Mouse (Mus musculus) duodenum, adult 2 months (tissue): ENCODE measurements around the gene Nucb1. TPM values are rescaled to one million over a fixed set of nuclear protein-coding genes. Genes with fewer than 3 reads are reported as not detected.

Source experiments
- polyA plus RNA-seq: library from polyadenylated mRNA; depleted of rRNA; stranded (reverse); fragments of >200 nt; gene quantifications from 2 replicates; pipeline ENCODE4 v1.2.3, GENCODE M21; 2012; ENCODE audit warnings: low replicate concordance; rRNA removed

The Nucb1 gene
- 567 and 598 TPM in 2 replicates for polyA plus RNA-seq

GRCm38 (mm10) chr7:45509912-45510787 is at the start of gene Nucb1:
Nucb1 (minus strand) TSS chr7:45510406.

GRCm38 (mm10) chr7:45554744-45555143 is 44.5 kb upstream of the Nucb1 start, which contains the start of gene Hsd17b14:
Hsd17b14 (plus strand) TSS chr7:45554893.

GRCm38 (mm10) chr7:45525809-45526473 is 15.7 kb upstream of the Nucb1 start, which contains the start of the genes Ppp1r15a and Plekha4:
Ppp1r15a (minus strand) TSS chr7:45526268.
Plekha4 (plus strand) TSS chr7:45526330.

GRCm38 (mm10) chr7:45488293-45489204 is 21.7 kb downstream of the Nucb1 start, which contains the start of gene Dhdh:
Dhdh (minus strand) TSS chr7:45488805.

GRCm38 (mm10) chr7:45486761-45487415 is 23.3 kb downstream of the Nucb1 start, which contains the start of gene Gm45808:
Gm45808 (minus strand) TSS chr7:45486811.

GRCm38 (mm10) chr7:45481374-45481927 is 28.8 kb downstream of the Nucb1 start, which contains the start of gene Tulp2:
Tulp2 (plus strand) TSS chr7:45481877.

GRCm38 (mm10) chr7:45466283-45467089 is 43.7 kb downstream of the Nucb1 start, which contains the start of gene Bax:
Bax (minus strand) TSS chr7:45466898.

GRCm38 (mm10) chr7:45459564-45460140 is 50.6 kb downstream of the Nucb1 start, which contains the start of gene Ftl1:
Ftl1 (minus strand) TSS chr7:45459884.

Other genes starting within 250 kb of the Nucb1 start
- 0.13 TPM in 1 of 2 replicates, not detected in the other for gene Slc6a21, start 232.9 kb downstream of the Nucb1 start, polyA plus RNA-seq
- gene Trpm4, start 176.6 kb downstream of the Nucb1 start, polyA plus RNA-seq = 125 and 254 TPM in 2 replicates
- 0.09 and 0.55 TPM in 2 replicates for gene Hrc, start 175.1 kb downstream of the Nucb1 start, polyA plus RNA-seq
- 34.3 and 84.9 TPM in 2 replicates for gene Ppfia3, start 143.4 kb downstream of the Nucb1 start, polyA plus RNA-seq
- gene Lin7b, start 139.8 kb downstream of the Nucb1 start, polyA plus RNA-seq = 2.5 and 6.3 TPM in 2 replicates
- 112 and 146 TPM in 2 replicates for gene Snrnp70, start 114.7 kb downstream of the Nucb1 start, polyA plus RNA-seq
- gene Kcna7, start 104.8 kb downstream of the Nucb1 start, polyA plus RNA-seq = 0.05 TPM in 2 replicates
- gene Ntf5, start 96.7 kb downstream of the Nucb1 start, polyA plus RNA-seq = 0.05 and 0.39 TPM in 2 replicates
- gene Lhb, start 89.6 kb downstream of the Nucb1 start, polyA plus RNA-seq = 0.26 TPM in 1 of 2 replicates, not detected in the other
- gene Gys1, start 75.6 kb downstream of the Nucb1 start, polyA plus RNA-seq = 12.8 and 17.7 TPM in 2 replicates
- 41.3 and 64.9 TPM in 2 replicates for gene Ruvbl2, start 72.3 kb downstream of the Nucb1 start, polyA plus RNA-seq
- 4,626 and 7,473 TPM in 2 replicates for gene Ftl1, start 50.5 kb downstream of the Nucb1 start, polyA plus RNA-seq
- gene Bax, start 43.5 kb downstream of the Nucb1 start, polyA plus RNA-seq = 99.5 and 120 TPM in 2 replicates
- 0.18 TPM in 1 of 2 replicates, not detected in the other for gene Tulp2, start 28.5 kb downstream of the Nucb1 start, polyA plus RNA-seq
- not detected in 2 replicates for gene Gm45808, start 23.6 kb downstream of the Nucb1 start, polyA plus RNA-seq
- 0.32 and 0.59 TPM in 2 replicates for gene Dhdh, start 21.6 kb downstream of the Nucb1 start, polyA plus RNA-seq
- 18.7 and 21.9 TPM in 2 replicates for gene Ppp1r15a, start 15.9 kb upstream of the Nucb1 start, polyA plus RNA-seq
- 3.7 and 6.0 TPM in 2 replicates for gene Plekha4, start 15.9 kb upstream of the Nucb1 start, polyA plus RNA-seq
- 0.63 and 0.78 TPM in 2 replicates for gene Hsd17b14, start 44.5 kb upstream of the Nucb1 start, polyA plus RNA-seq
- 31.0 and 41.9 TPM in 2 replicates for gene Bcat2, start 59.7 kb upstream of the Nucb1 start, polyA plus RNA-seq
- 2.2 TPM in 1 of 2 replicates, not detected in the other for gene Fgf21, start 105.1 kb upstream of the Nucb1 start, polyA plus RNA-seq
- gene Fut1, start 106.9 kb upstream of the Nucb1 start, polyA plus RNA-seq = 0.47 and 1.1 TPM in 2 replicates
- 0.25 and 0.43 TPM in 2 replicates for gene Izumo1, start 111.4 kb upstream of the Nucb1 start, polyA plus RNA-seq
- gene Rasip1, start 117.1 kb upstream of the Nucb1 start, polyA plus RNA-seq = 8.4 and 11.8 TPM in 2 replicates
- 1.1 and 2.0 TPM in 2 replicates for gene Mamstr, start 129.6 kb upstream of the Nucb1 start, polyA plus RNA-seq
- 0.25 and 20.6 TPM in 2 replicates for gene Fut2, start 156.0 kb upstream of the Nucb1 start, polyA plus RNA-seq
- gene Ntn5, start 173.6 kb upstream of the Nucb1 start, polyA plus RNA-seq = 0.15 and 0.25 TPM in 2 replicates
- gene Sec1, start 184.0 kb upstream of the Nucb1 start, polyA plus RNA-seq = 0.08 and 0.23 TPM in 2 replicates
- gene Car11, start 189.4 kb upstream of the Nucb1 start, polyA plus RNA-seq = 1.8 and 5.9 TPM in 2 replicates
- gene Dbp, start 194.7 kb upstream of the Nucb1 start, polyA plus RNA-seq = 13.9 and 52.0 TPM in 2 replicates
- 1,256 and 1,945 TPM in 2 replicates for gene Rpl18, start 205.1 kb upstream of the Nucb1 start, polyA plus RNA-seq
- 176 and 286 TPM in 2 replicates for gene Sphk2, start 207.6 kb upstream of the Nucb1 start, polyA plus RNA-seq
- gene Fam83e, start 210.8 kb upstream of the Nucb1 start, polyA plus RNA-seq = 97.0 and 162 TPM in 2 replicates
- 0.63 TPM in 1 of 2 replicates, not detected in the other for gene Spaca4, start 215.4 kb upstream of the Nucb1 start, polyA plus RNA-seq